Mouse (Mus musculus) intestine, embryonic 15.5 days (tissue): ENCODE measurements around the gene Wnk2. TPM values are rescaled to one million over a fixed set of nuclear protein-coding genes. Genes with fewer than 3 reads are reported as not detected.

Source experiments
- ATAC-seq: fragments of 200-750 bp; cut with Nextera tagmentation; 2 replicates; pipeline ENCODE4 v1.8.0; 2017; ENCODE audit warnings: moderate TSS enrichment, moderate library complexity
- H3K27ac ChIP-seq: fragments of 300-500 bp; sonication (generic); 2 replicates; pipeline ENCODE4 v1.5.1; 2015; ENCODE audit warnings: mild to moderate bottlenecking, inconsistent platforms
- H3K27me3 ChIP-seq: fragments of 300-500 bp; sonication (generic); replicated peaks from 2 replicates; pipeline ENCODE4 v1.6.1; 2015; ENCODE audit warnings: inconsistent platforms
- H3K36me3 ChIP-seq: fragments of 300-500 bp; sonication (generic); 2 replicates; pipeline ENCODE4 v1.6.1; 2015; ENCODE audit warnings: inconsistent platforms
- H3K4me1 ChIP-seq: fragments of 300-500 bp; sonication (generic); replicated peaks from 2 replicates; pipeline ENCODE4 v1.6.1; 2015; ENCODE audit warnings: inconsistent platforms
- H3K4me2 ChIP-seq: fragments of 300-500 bp; sonication (generic); replicated peaks from 2 replicates; pipeline ENCODE4 v1.6.1; 2015; ENCODE audit warnings: mild to moderate bottlenecking, inconsistent platforms
- H3K4me3 ChIP-seq: fragments of 300-500 bp; sonication (generic); replicated peaks from 2 replicates; pipeline ENCODE4 v1.5.1; 2015; ENCODE audit warnings: inconsistent platforms
- H3K9ac ChIP-seq: fragments of 300-500 bp; sonication (generic); 2 replicates; pipeline ENCODE4 v1.6.1; 2015; ENCODE audit warnings: inconsistent platforms
- H3K9me3 ChIP-seq: fragments of 300-500 bp; sonication (generic); 2 replicates; pipeline ENCODE4 v1.6.1; 2016; ENCODE audit warnings: inconsistent platforms
- WGBS: fragments of 180-500 bp; shearing (Covaris S2); methylation state at CpG from one replicate; pipeline ENCODE4 v1.1.7; 2015; 5-methylcytosine and 5-hydroxymethylcytosine counted together
- polyA plus RNA-seq: library from polyadenylated mRNA; unstranded; fragments of >200 nt; fragmentation: Nextera tagmentation; extraction: Ambion mirVana; gene quantifications from 2 replicates; pipeline ENCODE4 v1.2.1, GENCODE M21; 2015

Gene Wnk2
- polyA plus RNA-seq, 1 experiment from 2014 or later, result 3.1 TPM

DNA sequence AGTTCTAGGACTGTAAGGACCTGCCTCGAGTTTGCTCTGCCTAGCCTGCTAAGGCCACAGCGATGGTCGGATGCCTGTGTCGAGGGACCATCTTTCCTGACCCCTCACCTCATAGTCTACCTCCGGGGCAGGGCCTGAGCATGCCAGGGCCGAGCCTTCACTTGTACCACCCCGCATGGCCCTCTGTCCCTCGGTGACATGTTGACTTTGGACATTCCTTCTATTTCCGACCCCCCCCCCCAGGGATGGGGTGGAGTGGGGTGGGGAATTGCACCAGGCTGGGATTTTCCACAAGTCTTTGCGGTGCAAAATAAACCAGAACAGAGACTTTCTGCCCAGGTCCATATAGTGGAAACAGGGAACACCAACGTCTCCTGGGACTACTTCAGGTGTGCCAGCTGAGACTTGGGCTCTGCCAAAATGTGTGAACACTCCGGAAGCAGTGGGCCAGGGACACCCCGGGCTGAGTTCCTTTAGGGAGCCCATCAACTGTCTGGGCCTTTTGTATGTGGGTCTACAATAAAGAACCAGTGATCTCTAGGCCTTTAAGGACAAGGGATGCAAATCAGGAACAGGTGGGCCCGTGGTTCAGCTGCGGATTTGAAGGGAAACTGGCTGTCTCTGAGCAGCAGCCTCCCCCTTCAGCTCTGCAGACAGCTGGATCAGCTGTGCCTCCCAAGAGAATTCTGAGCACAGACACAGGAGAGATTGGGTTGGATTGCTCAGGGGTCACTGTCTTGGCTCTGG is 40.6 kb upstream of the Wnk2 start:
- Histone ChIP-seq H3K27me3 (no peaks in the 10 kb centered on the region), H3K4me3 (peak overlapping the region; percentile 84), H3K27ac (no peak overlapping the region), H3K36me3 (no peaks in the 10 kb centered on the region), H3K9me3 (no peaks in the 10 kb centered on the region), H3K4me2 (peak overlapping the region; percentile 100), H3K4me1 (peaks cover 52% of the 10 kb centered on the region), H3K9ac (peak overlapping the region; percentile 83)
- 27% methylated on average over 15 of the region's 15 CpGs for WGBS
- peak; percentile 5; the same call in 1 of the 2 replicates for ATAC-seq

DNA sequence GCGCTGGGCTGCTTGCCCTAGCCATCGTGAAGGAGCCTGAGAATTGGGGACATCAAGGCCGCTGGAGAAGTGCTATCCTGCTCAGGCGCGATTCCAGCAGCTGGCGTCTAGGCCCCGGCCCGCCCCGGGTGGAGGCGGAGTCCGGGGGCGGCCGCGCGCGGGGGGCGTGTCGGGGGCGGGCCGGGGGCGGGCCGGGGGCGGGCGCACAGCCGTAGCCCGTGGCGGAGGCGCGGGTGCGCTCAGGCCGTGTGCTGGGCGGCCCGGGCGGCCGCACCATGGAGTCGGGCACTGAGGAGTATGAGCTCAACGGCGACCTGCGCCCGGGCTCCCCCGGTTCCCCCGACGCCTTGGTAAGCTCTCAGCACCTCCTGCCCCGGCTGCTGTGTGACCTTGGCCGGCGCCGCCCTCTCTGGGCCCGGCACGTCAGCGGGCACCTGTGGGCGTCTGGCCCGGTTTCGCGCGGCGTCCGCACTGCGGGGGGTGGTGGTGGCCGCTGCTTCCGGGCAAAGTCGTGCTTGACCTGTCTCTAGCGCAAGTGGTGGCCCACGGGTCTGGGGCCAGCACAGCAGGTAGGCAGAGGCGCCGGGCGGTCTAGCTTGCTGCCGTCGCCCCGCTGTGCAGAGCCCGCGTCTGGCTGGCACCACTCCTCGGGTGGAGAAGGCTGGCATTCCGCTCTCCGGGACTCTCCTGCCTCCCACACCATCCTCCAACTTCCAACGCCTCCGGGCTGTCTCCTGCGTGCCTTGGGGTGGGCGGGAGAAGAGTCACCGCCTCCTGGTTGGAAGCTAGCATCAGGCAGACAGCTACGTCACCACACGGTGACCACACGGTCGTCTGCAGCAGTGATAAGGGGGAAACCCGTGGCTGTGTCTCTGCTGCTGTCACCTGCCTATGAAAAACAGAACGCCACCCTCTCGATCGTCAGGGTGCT is 39.7 kb upstream of the Wnk2 start, which contains the start of gene Ninj1:
TSS of gene Ninj1 (plus strand) at position 198 of the 931 bp plus-strand sequence.
- peak within 1 kb of the TSS; percentile 86 for H3K27ac ChIP-seq
- peaks cover 59% of the 10 kb centered on the region for H3K4me1 ChIP-seq
- no peaks in the 10 kb centered on the region for H3K36me3 ChIP-seq
- peak; percentile 94 for ATAC-seq
- peak within 1 kb of the TSS; percentile 100 for H3K4me2 ChIP-seq
- under 1% methylated on average over 85 of the region's 87 CpGs for WGBS
- peak within 1 kb of the TSS; percentile 83 for H3K9ac ChIP-seq
- no peaks in the 10 kb centered on the region for H3K9me3 ChIP-seq
- no peaks in the 10 kb centered on the region for H3K27me3 ChIP-seq
- H3K4me3 ChIP-seq, result peak within 1 kb of the TSS; percentile 84

DNA sequence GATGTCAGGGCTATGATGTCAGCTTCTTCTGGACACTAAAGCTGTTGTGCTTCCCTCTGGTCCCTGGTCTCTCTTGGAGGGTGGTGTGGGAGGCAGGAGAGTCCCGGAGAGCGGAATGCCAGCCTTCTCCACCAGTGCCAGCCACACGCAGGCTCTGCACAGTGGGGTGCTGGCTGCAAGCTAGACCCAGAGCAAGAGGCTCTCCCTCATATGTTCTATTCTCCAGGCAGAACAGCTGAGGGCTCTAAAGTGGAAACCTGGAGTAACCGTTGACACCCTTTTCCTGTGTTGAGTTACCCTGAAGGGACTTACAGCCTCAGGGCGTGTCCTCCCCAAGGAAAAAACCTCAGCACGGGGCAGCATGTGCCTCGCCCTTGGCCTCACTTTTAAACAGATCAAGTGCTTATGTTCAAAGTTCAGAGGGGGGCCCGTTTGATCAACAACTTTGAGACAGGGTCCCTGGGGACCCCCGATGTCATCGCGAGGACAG is 39.0 kb upstream of the Wnk2 start:
- peak; percentile 74 for ATAC-seq
- Histone ChIP-seq H3K36me3 (no peaks in the 10 kb centered on the region), H3K27ac (peak overlapping the region; percentile 86), H3K27me3 (no peaks in the 10 kb centered on the region), H3K9me3 (no peaks in the 10 kb centered on the region), H3K4me2 (peak overlapping the region; percentile 100), H3K4me3 (peak overlapping the region; percentile 84; the same call in 1 of the 2 replicates), H3K9ac (peak overlapping the region; percentile 41), H3K4me1 (peaks cover 61% of the 10 kb centered on the region)
- WGBS, result 22% methylated on average over 11 of the region's 11 CpGs

DNA sequence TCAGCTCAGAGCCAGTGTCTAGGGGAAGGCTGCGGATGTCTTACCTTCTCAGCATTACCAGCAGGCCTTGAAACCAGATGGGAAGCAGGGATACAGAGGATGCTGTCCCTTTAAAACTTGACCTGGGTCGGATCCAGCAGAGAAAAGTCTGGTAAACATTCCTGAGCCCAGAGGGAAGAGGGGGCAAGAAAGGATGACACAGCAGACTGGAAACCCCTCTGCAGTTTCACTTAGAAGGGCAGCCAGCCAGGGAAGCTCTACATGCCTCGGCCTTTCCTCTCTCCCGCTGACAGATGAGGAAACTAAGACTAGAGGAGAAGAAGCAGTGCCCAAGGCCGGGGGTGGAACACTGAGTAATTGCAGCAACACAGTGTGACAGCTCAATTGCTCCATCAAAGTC is 35.8 kb upstream of the Wnk2 start:
- H3K36me3 ChIP-seq, result no peaks in the 10 kb centered on the region
- no peaks in the 10 kb centered on the region for H3K9me3 ChIP-seq
- no peak overlapping the region for H3K4me2 ChIP-seq
- H3K4me3 ChIP-seq, result no peak overlapping the region
- 38% methylated on average over 5 of the region's 5 CpGs for WGBS
- 0 out of 2 replicates have a peak overlapping the region, but pooled peaks have one; percentile 9 for H3K27ac ChIP-seq
- no peak for ATAC-seq
- no peak overlapping the region for H3K9ac ChIP-seq
- no peaks in the 10 kb centered on the region for H3K27me3 ChIP-seq
- peaks cover 37% of the 10 kb centered on the region for H3K4me1 ChIP-seq

DNA sequence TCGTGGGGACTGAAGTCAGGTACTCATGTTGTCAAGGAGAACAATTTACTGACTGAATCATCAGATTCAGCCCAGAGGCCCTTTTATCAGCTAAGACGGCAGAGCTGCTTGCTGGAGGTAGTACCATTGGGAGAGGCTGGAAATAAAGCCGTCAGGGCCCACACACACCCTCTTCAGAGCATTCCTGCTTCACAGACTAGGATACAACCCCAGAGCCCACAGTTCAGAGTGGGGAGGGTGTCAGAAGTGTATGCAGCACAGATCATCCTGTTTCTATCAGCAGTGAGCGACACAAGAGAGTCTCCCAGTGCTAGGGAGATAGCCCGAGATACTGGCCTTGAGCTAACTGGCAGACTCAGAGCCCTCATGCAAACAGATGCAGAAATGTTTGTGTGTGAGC is 35.3 kb upstream of the Wnk2 start:
- no peak overlapping the region for H3K4me3 ChIP-seq
- no peak overlapping the region for H3K4me2 ChIP-seq
- no peak overlapping the region for H3K9ac ChIP-seq
- 39% methylated on average over 5 of the region's 5 CpGs for WGBS
- no peaks in the 10 kb centered on the region for H3K36me3 ChIP-seq
- no peaks in the 10 kb centered on the region for H3K27me3 ChIP-seq
- H3K9me3 ChIP-seq, result no peaks in the 10 kb centered on the region
- ATAC-seq, result no peak
- H3K27ac ChIP-seq, result 0 out of 2 replicates have a peak overlapping the region, but pooled peaks have one; percentile 9
- peaks cover 32% of the 10 kb centered on the region for H3K4me1 ChIP-seq

DNA sequence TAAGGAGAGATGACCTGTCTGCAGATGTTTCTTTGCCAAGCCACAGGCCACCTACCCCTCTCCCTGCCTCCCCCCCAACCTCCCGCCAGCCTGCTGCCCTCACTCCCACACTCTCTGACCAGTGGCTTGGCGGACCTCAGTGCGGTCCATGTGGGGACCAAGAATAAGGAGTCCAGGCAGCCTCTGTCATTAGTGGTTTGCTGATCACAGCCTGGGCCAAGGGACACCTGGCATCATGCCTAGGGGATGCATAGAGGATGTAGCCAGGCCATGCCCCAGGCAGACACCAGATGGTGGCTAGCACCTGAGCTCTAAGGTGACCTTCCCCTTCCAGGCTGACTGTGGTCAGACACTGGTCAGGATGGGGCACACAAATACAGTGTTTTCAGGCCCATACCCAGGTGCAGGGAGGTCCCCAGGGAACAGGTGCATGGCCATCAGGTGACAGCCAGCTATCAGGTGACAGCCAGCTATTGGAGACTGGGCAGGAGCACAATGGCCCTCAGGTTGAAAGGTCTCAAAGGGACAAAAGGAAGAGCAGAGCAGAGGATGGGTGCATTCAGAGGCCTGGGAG is 33.7 kb upstream of the Wnk2 start:
- no peak overlapping the region for H3K4me2 ChIP-seq
- ATAC-seq, result no peak
- peaks cover 21% of the 10 kb centered on the region for H3K4me1 ChIP-seq
- H3K36me3 ChIP-seq, result no peaks in the 10 kb centered on the region
- WGBS, result 89% methylated on average over 3 of the region's 3 CpGs
- H3K27me3 ChIP-seq, result no peaks in the 10 kb centered on the region
- H3K4me3 ChIP-seq, result no peak overlapping the region
- no peaks in the 10 kb centered on the region for H3K9me3 ChIP-seq
- no peak overlapping the region for H3K9ac ChIP-seq
- no peak overlapping the region for H3K27ac ChIP-seq

DNA sequence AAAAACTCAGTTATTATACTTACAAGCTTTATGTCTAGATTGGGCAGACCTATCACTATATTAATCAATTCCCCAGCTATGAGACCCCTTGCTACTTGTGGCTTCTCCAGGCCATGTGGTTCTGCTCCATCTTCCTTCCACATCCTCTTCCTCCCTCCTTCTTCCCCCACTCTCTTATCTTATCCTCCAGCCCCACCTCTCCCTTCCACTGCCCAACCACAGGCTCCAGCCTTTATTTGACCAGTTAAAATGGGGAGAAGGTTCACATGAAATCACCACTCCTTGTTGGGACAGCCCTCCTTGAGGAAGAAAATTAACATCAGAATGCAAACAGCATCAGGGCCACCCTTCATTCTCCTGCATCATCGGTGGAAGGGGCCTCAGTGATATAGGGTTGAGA is 32.9 kb upstream of the Wnk2 start:
- 40% methylated on average over 1 of the region's 1 CpGs for WGBS
- H3K4me1 ChIP-seq, result peaks cover 18% of the 10 kb centered on the region
- no peaks in the 10 kb centered on the region for H3K27me3 ChIP-seq
- no peak overlapping the region for H3K9ac ChIP-seq
- no peak overlapping the region for H3K4me3 ChIP-seq
- no peaks in the 10 kb centered on the region for H3K9me3 ChIP-seq
- H3K27ac ChIP-seq, result no peak overlapping the region
- no peaks in the 10 kb centered on the region for H3K36me3 ChIP-seq
- ATAC-seq, result no peak
- no peak overlapping the region for H3K4me2 ChIP-seq

DNA sequence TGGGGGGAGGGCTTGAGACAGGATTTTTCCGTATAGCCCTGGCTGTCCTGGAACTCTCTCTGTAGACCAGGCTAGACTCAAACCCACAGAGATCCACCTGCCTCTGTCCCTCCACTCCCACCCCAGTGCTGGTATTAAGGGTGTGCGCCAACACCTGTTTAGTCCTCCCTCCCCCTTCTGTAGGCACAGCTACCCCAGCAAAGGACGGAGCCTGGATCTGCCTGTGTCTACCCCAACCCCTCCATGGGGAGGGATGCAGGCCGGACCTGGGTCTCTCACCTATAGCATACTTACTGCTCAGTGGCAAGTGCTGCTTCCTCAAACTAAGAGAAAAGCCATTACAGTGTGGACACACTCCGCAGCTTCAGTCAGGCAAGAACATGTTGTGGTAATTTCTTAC is 32.5 kb upstream of the Wnk2 start:
- no peaks in the 10 kb centered on the region for H3K9me3 ChIP-seq
- peaks cover 18% of the 10 kb centered on the region for H3K4me1 ChIP-seq
- H3K27ac ChIP-seq, result no peak overlapping the region
- H3K4me3 ChIP-seq, result no peak overlapping the region
- no peaks in the 10 kb centered on the region for H3K36me3 ChIP-seq
- no peak overlapping the region for H3K4me2 ChIP-seq
- no peak overlapping the region for H3K9ac ChIP-seq
- no peak for ATAC-seq
- no peaks in the 10 kb centered on the region for H3K27me3 ChIP-seq
- 88% methylated on average over 5 of the region's 5 CpGs for WGBS

DNA sequence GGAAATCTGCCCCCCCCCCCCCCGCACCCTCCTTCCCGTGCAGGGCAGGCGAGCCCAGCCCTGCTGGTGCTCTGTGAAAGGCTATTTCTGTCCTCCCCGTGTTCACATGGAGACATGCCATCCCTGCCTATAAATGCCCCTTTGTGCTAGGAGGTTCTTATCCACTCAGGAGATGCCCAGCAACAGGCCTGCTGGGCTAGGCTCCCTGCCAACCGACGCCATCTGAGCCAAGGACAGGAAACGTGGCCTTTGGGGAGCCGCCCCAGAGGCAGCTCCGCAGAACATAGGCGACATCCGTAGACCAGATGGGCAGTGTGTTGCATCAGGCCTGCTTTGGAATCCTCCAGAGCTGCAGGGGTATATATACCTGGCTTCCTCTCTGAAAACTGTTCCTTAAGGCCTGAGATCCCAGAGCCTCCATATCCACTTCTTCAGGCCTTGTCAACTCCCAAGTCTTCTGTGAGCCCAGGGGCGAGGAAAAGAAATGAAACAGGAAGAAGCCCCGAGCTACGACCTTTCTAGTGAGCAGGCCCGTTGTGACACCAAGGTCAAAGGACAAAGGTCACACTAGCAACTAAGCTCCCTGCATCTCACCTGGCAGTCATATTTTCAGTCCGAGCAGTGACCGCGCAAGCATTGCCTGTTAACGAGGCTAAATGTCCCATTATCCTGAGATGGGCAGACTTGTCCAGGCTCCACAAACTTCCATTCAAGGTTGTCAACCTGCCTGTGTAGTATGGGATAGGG is 31.2 kb upstream of the Wnk2 start:
- no peak overlapping the region for H3K27ac ChIP-seq
- no peaks in the 10 kb centered on the region for H3K36me3 ChIP-seq
- no peak overlapping the region for H3K4me2 ChIP-seq
- no peaks in the 10 kb centered on the region for H3K9me3 ChIP-seq
- H3K27me3 ChIP-seq, result no peaks in the 10 kb centered on the region
- H3K4me1 ChIP-seq, result peaks cover 18% of the 10 kb centered on the region
- no peak overlapping the region for H3K9ac ChIP-seq
- ATAC-seq, result peak; percentile 67
- 69% methylated on average over 19 of the region's 19 CpGs for WGBS
- H3K4me3 ChIP-seq, result no peak overlapping the region

DNA sequence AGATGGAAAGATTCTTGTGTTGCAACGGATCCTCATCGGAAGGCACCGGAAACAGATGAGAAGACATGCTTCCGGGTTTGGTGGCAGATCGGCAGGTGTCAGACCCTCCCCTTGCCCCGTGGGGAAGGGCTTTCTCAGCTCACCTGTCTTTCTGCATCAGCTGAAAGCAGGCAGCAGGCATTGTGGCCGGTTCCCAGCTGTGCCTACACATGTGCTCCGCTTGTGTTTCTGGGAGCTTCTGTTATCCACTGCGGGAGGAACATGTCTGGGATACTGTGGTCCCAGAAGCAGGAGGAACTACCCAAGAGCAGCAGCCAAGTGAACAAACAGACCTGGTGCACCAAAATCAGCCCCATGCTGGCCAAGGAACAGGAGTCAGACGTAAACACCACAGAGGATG is 27.7 kb upstream of the Wnk2 start:
- 74% methylated on average over 10 of the region's 10 CpGs for WGBS

DNA sequence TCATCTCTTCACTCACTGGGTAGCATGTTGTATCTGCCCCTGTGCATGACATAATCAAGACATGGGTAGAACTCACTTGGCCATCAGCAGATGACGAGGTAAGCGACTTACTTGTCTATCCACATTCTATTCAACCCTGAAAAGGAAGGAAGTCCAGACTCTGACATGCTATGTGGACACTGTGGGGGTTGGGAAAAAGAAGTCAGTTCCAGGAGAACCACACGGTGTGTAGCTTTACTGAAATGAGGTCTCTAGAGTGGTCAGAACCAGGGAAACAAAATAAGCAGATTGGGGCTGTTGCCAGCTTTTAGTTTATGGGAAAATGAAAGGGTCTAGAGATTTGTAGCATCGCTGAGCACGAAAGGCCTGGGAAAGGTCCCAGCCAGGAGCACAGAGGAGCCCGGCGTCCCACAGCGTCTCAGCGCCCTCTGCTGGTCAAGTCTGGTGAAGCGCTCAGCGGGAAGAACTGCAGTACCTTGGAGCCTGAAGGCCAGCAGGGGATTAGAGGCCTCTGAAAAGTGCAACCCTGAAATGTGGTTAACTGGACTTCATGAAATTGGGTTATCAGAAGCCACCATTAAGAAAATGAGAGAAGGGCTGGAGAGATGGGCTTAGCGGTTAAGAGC is 25.3 kb upstream of the Wnk2 start:
- no peak overlapping the region for H3K4me2 ChIP-seq
- H3K4me3 ChIP-seq, result no peak overlapping the region
- H3K9ac ChIP-seq, result no peak overlapping the region
- H3K36me3 ChIP-seq, result no peaks in the 10 kb centered on the region
- no peaks in the 10 kb centered on the region for H3K9me3 ChIP-seq
- ATAC-seq, result peak; percentile 69
- no peak overlapping the region for H3K27ac ChIP-seq
- 7% methylated on average over 12 of the region's 12 CpGs for WGBS
- no peaks in the 10 kb centered on the region for H3K4me1 ChIP-seq
- no peaks in the 10 kb centered on the region for H3K27me3 ChIP-seq

More for the DNA sequence above, 27.7 kb upstream of the Wnk2 start:
- Histone ChIP-seq H3K9ac (no peak overlapping the region), H3K27me3 (no peaks in the 10 kb centered on the region), H3K4me1 (0 out of 2 replicates have a peak, but pooled peaks cover 3% of the 10 kb centered on the region), H3K9me3 (no peaks in the 10 kb centered on the region), H3K4me2 (no peak overlapping the region), H3K36me3 (no peaks in the 10 kb centered on the region), H3K4me3 (no peak overlapping the region), H3K27ac (no peak overlapping the region)
- no peak for ATAC-seq
